In genomic region chr8:70609849-70610795, GRCm38 (mm10) we compare ENCODE assay signal across 1 mouse cellular context.
TF ChIP-seq lines count a peak whose summit lies in the region.

No protein-coding gene starts in this region.

TF ChIP-seq in CH12.LX, 34 proteins besides CTCF, POLR2A, EP300 and RAD21 (continued from another document):
- TF ChIP-seq IRF4 (IDR thresholded peaks at IDR 0.05; ENCODE audit: low read depth, low read length) (peak; percentile 90), E2F4 (IDR thresholded peaks at IDR 0.05; ENCODE audit: insufficient replicate concordance, low read depth, low read length) (no peak), ETS1 (conservative IDR thresholded peaks at IDR 0.05; ENCODE audit: low read depth, low read length) (peak; percentile 87), MEF2A (IDR thresholded peaks at IDR 0.05; ENCODE audit: borderline replicate concordance, low read depth, low read length) (peak; percentile 66; the same call in 1 of the 2 replicates), MXI1 (IDR thresholded peaks at IDR 0.05; ENCODE audit: low read depth, low read length) (peak; percentile 91), MYC (IDR thresholded peaks at IDR 0.05; ENCODE audit: low read depth, low read length) (no peak)
